Mouse (Mus musculus) kidney, postnatal 10 days (tissue): ENCODE measurements around the gene Alyref.

ENCODE experiments used
- DNase-seq: peaks from one replicate; pipeline ENCODE4 v3.0.0; 2021; ENCODE audit warnings: mixed read lengths

The Alyref gene

GRCm38 (mm10) chr11:120598283-120598989, at the start of gene Alyref, which contains the start of gene Anapc11:
Gene Alyref (minus strand): TSS chr11:120598365.
Gene Anapc11 (plus strand): TSS chr11:120598421.
- DNase-seq, result peak; percentile 97

DNA sequence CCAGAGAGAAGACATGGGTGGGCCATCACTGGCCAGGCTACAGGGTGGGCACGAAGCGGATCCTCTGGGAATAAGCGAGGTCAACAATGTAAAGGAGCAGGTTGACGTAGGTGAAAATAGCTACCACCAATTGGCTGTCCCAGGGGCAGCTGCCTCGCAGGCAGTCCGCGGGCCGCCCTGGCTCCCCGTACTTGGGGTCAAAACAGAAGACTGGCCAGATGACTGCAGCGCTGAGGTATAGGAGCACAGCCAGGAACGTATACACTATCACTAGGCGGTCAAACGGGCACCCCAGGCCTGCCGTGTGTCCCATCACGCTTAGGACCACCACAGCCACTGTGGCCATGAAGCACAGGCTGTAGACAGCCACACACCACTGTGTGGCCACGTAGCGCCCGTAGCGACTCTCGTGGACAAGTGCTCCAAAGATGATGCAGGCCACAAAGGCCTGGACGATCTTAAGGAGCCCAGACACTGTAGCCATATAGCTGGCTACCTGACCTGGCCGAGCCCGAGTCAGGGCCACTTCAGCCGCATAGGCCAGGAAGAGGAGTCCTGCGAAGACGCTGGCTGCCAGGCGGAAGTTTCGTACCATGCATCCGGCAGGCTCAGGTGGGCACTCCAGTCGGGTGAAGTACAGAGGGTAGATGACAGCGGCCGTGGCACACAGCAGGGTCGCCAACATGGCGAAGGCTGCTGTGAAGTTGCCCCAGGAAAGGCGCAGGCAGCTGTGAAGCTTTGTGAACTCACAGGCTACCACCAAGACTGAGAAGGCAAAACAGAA, 49.1 kb upstream of the Alyref start:
- DNase-seq, result peak; percentile 12

DNA sequence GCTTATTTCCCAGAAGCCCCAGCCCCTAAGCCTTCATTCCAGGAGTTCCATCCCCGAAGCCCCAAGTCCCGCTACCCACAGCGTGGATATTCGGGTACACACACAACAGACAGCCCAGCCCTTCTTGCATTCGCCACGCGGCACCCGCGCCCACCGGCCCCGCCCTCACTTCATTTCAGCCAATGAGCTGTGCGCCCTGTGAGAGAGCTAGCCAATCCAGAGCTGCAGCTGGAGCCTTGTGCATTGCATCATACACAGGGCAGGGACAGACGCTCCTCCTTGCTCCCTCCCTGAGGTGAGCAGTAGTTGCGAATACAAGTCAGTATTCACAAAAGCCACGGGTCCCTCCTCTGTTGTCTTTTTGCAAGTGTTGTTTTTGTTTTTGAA, 45.4 kb upstream of the Alyref start, which contains the start of gene Pycr1:
Gene Pycr1 (minus strand): TSS at position 169 of the 387 bp plus-strand sequence.
- peak; percentile 94 for DNase-seq

- DNase-seq, result peak; percentile 43
Measured at GRCm38 (mm10) chr11:120642939-120643600, 44.9 kb upstream of the Alyref start.

DNA sequence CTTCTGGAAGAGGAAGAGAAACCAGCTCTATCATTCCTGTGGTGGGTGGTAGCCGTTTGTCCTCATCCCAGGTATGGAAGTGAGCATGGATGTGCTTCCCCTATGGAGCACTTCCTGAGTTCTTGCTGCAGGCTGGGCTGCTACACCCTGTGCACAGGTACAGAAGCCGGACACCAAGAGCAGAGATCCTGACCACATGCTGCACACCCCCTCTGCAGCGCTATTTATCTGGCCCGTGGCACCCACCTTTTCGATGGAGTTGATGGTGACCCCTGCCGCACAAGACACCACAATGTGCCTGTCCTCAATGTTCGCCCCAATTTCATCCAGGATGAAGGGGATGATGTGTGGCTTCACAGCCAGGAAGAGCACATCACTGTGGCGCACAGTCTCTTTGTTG, 43.7 kb upstream of the Alyref start:
- no peak for DNase-seq

GRCm38 (mm10) chr11:120641255-120641654, 43.1 kb upstream of the Alyref start:
- no peak for DNase-seq

DNA sequence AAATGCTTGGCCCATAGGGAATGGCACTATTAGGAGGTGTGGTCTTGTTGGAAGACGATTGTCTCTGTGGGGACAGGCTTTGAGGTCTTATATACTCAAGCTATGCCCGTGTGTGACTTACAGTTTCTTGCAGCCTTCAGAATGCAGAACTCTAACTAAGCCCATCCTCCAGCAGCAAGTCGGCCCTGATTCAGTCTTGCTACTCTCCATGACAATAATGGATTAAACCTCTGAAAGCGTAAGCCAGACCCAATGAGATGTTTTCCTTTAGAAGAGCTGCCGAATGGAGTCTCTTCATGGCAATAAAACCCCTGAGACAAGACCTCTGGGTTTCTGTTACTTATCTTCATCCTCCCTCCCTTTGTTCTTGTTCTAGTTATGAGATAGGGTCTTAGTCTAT, 36.6 kb upstream of the Alyref start:
- DNase-seq, result no peak

DNA sequence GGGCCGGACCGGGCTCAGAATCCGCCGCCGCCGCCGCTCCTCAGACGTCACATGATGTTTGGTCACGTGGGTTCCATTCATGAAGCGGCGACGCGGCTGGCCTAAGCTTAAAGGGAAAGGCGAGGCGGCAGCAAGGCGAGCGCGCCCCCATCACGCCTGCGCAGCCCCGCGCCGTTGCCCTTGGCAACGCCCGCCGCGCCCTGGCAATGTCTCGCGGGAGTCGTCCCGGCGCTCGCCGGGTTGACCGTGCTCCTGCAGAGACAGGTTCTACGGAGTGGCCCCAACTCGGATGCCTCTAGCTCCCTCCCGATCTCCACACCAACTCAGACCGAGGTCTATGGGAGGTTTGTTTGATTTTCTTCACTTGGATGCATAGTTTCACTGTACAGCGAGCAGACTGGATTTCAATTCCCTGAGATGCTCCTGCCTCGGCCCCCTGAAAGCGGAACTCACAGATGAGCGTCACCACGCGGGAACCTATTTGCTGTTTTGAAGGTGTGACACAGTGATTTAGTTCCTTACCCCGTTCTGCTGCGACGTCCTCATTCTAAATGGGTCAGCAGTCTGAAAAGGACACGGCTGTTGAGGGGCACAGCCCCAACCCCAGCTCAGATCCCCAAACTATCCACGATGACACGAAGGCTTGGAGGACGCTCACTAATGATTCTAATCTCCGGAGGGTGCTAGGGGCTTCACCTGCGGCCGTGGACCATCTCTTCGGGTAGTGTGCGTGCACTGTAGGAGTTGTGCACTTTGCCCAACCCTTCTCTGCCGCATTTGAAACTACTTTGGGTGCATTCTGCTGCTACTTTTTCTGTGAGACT, 35.6 kb upstream of the Alyref start, which contains the start of gene Mafg:
Gene Mafg (minus strand): TSS at position 81 of the 824 bp plus-strand sequence.
- DNase-seq, result peak; percentile 97

- peak; percentile 85 for DNase-seq
Measured at GRCm38 (mm10) chr11:120632559-120633519, 34.7 kb upstream of the Alyref start.

DNA sequence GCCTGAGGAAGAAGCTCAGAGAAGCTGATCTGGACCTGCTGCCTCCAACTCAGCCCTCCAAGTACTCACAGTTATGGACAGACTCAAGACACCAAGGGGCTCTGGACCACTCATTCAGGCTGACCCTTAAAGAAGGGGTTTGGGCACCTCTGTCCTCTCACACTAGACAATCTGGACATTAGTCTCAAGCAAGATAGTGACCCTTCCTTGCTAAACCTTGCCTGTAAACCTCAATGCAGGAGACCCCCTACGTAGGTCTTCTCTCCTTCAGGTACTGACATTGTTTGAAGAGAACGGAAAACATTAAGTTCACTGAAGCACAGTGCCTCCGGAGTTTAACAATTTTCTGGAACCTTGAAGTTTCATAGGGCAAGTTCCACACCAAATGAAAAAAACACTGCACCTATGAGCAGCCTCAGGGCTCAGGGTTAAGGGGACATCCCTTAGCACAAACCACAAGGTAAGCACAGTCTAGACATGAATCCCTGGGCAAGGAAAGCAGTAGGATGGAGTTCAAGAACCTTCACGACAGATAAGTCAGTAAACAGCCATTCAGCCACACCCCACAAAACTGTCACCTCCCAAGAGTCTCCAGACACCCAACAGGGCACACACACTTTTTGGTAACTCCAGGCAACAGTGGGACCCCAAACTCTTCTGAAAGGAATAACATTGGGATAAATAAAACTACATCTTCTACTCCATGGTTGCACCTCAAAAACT, 33.7 kb upstream of the Alyref start:
- no peak for DNase-seq

DNA sequence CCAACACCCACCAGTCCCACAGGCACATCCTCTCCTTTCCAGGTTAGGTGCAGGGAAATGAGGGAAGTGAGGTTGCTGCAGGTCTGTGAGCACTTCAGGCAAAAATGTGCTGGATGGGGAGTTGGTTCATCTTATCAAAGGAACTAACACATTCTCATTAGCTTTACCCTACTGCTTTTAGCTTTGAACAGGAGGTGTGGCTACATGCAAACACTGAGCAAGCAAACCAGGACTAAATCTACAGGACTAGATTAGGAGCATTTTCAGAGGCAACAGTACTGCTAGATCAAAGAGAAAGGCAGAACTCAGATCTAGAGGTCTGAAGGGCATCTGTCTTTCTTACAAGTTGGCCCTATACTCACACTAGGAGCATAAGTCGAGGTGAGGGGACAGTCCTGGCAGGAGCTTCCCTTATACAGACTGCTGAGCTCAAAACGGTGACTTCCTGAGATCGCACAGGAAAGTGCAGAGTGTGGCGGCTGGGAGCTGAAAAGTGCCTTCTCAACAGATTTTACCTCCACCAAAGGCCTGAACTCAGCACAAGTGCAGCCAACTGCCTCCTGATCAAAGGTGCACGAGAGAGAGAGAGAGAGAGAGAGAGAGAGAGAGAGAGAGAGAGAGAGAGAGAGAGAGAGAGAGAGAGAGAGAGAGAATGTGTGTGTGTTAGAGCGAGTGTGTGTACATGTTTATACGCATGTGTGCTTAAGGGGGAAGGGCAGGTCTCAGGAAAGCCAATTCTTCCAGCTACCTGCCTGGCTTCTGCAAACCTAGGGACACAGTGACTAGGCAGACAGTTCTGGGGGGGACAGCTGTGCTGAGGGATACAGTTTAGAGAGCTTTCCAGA, 32.9 kb upstream of the Alyref start:
- peak; percentile 51 for DNase-seq

- DNase-seq, result peak; percentile 79
Measured at GRCm38 (mm10) chr11:120630401-120630871, 32.3 kb upstream of the Alyref start.

- peak; percentile 74 for DNase-seq
Measured at GRCm38 (mm10) chr11:120629911-120630310, 31.7 kb upstream of the Alyref start.

GRCm38 (mm10) chr11:120629341-120629730, 31.2 kb upstream of the Alyref start:
- peak; percentile 61 for DNase-seq

- peak; percentile 10 for DNase-seq
Measured at GRCm38 (mm10) chr11:120628601-120629340, 30.6 kb upstream of the Alyref start.

- peak; percentile 30 for DNase-seq
Measured at GRCm38 (mm10) chr11:120627468-120628300, 29.5 kb upstream of the Alyref start.

- peak; percentile 9 for DNase-seq
Measured at GRCm38 (mm10) chr11:120626785-120627467, 28.8 kb upstream of the Alyref start.
